Mouse (Mus musculus) lung, embryonic 14.5 days (tissue): ENCODE results near the gene Spata17. TPM values are rescaled to one million over a fixed set of nuclear protein-coding genes. Genes with fewer than 3 reads are reported as not detected.
A peak's percentile ranks its signal among the peaks of the same experiment; 100 is the strongest.
"Not testable (repeated sequence)": the region's sequence is repeated elsewhere in the genome, so short reads cannot be mapped to it uniquely, and the experiment has no call there.

Experiments used
- ATAC-seq: fragments of 200-750 bp; cut with Nextera tagmentation; 2 replicates; pipeline ENCODE4 v1.8.0; 2017; ENCODE audit warnings: mild to moderate bottlenecking, moderate TSS enrichment, moderate library complexity; ENCODE audit not compliant: insufficient read depth
- DNase-seq: peaks from one replicate; pipeline ENCODE4 v3.0.0-alpha.2; 2015
- H3K27ac ChIP-seq: fragments of 300-500 bp; sonication (generic); 2 replicates; pipeline ENCODE4 v1.5.1; 2014; ENCODE audit warnings: low read depth, mild to moderate bottlenecking, moderate library complexity
- H3K27me3 ChIP-seq: fragments of 300-500 bp; sonication (generic); 2 replicates; pipeline ENCODE4 v1.6.1; 2014; ENCODE audit warnings: low read length, control low read depth; ENCODE audit not compliant: insufficient read depth
- H3K36me3 ChIP-seq: fragments of 300-500 bp; sonication (generic); 2 replicates; pipeline ENCODE4 v1.6.1; 2014; ENCODE audit warnings: control low read depth; ENCODE audit not compliant: insufficient read depth
- H3K4me1 ChIP-seq: fragments of 300-500 bp; sonication (generic); 2 replicates; pipeline ENCODE4 v1.6.1; 2014; ENCODE audit warnings: antibody characterized with exemption, control low read depth; ENCODE audit not compliant: insufficient read depth
- H3K4me2 ChIP-seq: fragments of 300-500 bp; sonication (generic); 2 replicates; pipeline ENCODE4 v1.6.1; 2014; ENCODE audit warnings: mild to moderate bottlenecking
- H3K4me3 ChIP-seq: fragments of 300-500 bp; sonication (generic); 2 replicates; pipeline ENCODE4 v1.5.1; 2014; ENCODE audit warnings: low read depth, low read length
- H3K9ac ChIP-seq: fragments of 300-500 bp; sonication (generic); 2 replicates; pipeline ENCODE4 v1.6.1; 2014
- H3K9me3 ChIP-seq: fragments of 300-500 bp; sonication (generic); 2 replicates; pipeline ENCODE4 v1.6.1; 2016; ENCODE audit warnings: low read depth, low read length, control low read depth
- CTCF ChIP-seq: IDR thresholded peaks from 2 replicates; pipeline ENCODE4 v1.5.1; 2016; ENCODE audit warnings: antibody characterized with exemption, low read depth
- WGBS: fragments of 180-500 bp; shearing (Covaris S2); extraction: QIAGEN DNeasy Blood & Tissue Kit; methylation state at CpG from one replicate; pipeline ENCODE4 v1.1.7; 2014; 5-methylcytosine and 5-hydroxymethylcytosine counted together
- polyA plus RNA-seq: library from polyadenylated mRNA; unstranded; fragments of >200 nt; fragmentation: Nextera tagmentation; extraction: Ambion mirVana; gene quantifications from 2 replicates; pipeline ENCODE4 v1.2.1, GENCODE M21; 2014

The Spata17 gene
- polyA plus RNA-seq, 1 experiment from 2014 or later, result 0.89 TPM

DNA sequence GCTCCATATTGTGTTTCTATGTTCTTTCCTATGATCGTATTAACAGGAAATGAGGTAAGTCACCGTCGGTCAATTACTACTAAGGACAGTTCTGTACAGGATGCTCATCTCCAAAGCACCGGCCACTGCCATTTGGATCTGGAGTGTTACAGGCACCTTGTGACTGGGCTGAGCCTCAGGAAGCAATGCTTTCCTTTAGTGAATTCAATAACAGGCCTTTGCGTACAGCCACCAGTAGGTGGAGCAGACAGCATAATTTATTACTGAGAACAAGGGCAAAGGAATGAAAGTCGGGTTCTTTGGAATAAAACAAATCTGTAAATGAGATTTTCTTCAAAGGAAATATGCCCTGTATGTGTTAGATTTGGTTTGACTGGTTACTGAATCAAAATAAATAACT is 77.8 kb downstream of the Spata17 start:
- no peak overlapping the region for H3K4me3 ChIP-seq
- peak; percentile 82 for TF ChIP-seq CTCF
- H3K27ac ChIP-seq, result no peak overlapping the region
- DNase-seq (peak; percentile 87), ATAC-seq (no peak)
- no peaks in the 10 kb centered on the region for H3K27me3 ChIP-seq
- no peaks in the 10 kb centered on the region for H3K36me3 ChIP-seq
- H3K9me3 ChIP-seq, result no peaks in the 10 kb centered on the region
- no peaks in the 10 kb centered on the region for H3K4me1 ChIP-seq
- H3K4me2 ChIP-seq, result no peak overlapping the region
- 28% methylated on average over 6 of the region's 6 CpGs for WGBS
- no peak overlapping the region for H3K9ac ChIP-seq

DNA sequence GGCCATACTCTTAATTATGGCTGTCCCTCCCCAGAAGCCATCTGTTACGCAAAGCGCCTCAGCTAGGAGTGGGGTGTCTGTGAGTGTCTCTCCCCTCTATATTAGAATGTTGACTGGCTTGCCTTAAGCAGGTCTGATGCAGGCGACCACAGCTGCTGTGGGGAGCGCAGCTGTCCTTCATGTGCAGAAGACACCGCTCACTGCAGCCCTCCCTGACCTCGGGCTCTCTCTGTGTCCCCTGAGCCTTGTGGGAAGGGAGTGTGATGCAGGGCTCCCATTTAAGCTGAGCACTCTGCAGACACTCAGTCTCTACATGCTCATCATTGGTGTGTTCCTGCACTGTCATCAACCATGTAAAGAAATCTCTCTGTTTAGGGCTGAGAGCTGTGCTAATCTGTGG is 79.4 kb downstream of the Spata17 start:
- ATAC-seq, result no peak

DNA sequence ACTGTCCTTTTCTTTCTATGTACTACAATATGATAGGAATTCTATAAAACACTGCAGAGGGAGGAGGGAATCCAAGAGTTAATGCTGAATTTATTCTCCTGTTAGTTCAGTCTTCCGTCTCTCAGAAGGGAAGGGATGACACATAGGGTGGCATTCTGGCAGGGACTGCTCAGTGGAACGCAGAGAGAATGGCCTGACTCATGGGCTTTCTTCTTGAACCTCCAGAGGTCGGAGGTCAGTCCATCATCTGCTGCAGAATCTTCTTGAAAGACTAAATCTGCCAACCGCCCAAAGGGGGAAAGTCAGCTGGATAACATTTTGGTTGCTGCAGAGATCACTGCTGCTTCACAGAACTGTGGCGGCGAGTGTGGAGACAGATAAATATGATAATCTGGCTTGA is 81.4 kb downstream of the Spata17 start:
- ATAC-seq, result no peak
- WGBS, result 74% methylated on average over 6 of the region's 6 CpGs
- no peak for TF ChIP-seq CTCF

More for the DNA sequence above, 79.4 kb downstream of the Spata17 start:
- Histone ChIP-seq H3K27ac (no peak overlapping the region), H3K4me3 (no peak overlapping the region), H3K9ac (no peak overlapping the region), H3K36me3 (no peaks in the 10 kb centered on the region), H3K4me1 (no peaks in the 10 kb centered on the region), H3K4me2 (no peak overlapping the region), H3K27me3 (no peaks in the 10 kb centered on the region), H3K9me3 (no peaks in the 10 kb centered on the region)
- WGBS, result 75% methylated on average over 6 of the region's 6 CpGs
- no peak for TF ChIP-seq CTCF
- no peak for DNase-seq

DNA sequence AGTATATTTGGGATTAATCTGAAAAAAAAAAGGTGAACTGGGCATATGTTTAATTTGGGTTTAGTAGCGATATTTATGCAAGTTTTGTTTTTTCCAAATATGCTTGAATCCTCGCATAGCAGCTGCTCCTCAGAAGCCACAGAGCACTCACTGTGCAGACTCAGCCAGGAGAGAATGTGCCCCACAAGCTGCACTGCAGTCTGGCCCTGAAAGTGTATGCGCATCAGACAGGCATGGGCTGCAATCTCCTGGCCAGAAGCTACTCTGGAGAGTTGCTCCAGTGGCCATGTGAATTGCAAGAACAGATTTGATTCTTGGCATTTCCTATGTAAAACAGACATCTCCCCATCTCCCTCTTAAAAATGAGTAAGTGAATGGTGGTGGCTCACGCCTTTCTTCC is 82.9 kb downstream of the Spata17 start:
- Histone ChIP-seq H3K4me1 (no peaks in the 10 kb centered on the region), H3K4me2 (no peak overlapping the region), H3K4me3 (no peak overlapping the region), H3K36me3 (no peaks in the 10 kb centered on the region), H3K9ac (no peak overlapping the region), H3K27ac (no peak overlapping the region), H3K27me3 (no peaks in the 10 kb centered on the region), H3K9me3 (no peaks in the 10 kb centered on the region)
- WGBS, result 87% methylated on average over 4 of the region's 4 CpGs
- no peak for TF ChIP-seq CTCF
- no peak for DNase-seq
- ATAC-seq, result no peak

More for the DNA sequence above, 81.4 kb downstream of the Spata17 start:
- Histone ChIP-seq H3K9ac (no peak overlapping the region), H3K27ac (no peak overlapping the region), H3K4me3 (no peak overlapping the region), H3K36me3 (no peaks in the 10 kb centered on the region), H3K9me3 (no peaks in the 10 kb centered on the region), H3K4me2 (no peak overlapping the region), H3K4me1 (no peaks in the 10 kb centered on the region), H3K27me3 (no peaks in the 10 kb centered on the region)
- DNase-seq, result no peak

DNA sequence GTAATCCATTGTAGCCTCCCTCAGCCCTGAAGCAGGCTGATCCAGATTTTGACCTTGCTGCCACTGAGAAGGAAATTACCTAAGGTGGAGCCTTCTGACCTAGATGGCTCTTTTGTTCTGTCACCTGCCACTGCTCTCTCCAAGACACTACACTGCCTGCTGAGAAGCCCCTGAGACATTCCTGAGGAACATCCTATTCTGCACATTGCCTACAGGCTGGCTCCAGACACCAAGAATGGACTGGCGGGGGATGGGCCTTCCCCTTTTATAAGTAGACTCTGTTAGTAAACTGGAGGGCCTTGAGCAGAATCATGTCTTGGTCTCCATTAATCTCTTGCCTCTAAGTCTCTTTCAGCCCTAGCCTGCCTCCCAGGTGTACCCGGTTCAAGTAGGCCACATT is 87.7 kb downstream of the Spata17 start:
- not testable (repeated sequence) for H3K4me2 ChIP-seq, H3K9ac ChIP-seq, DNase-seq, H3K27me3 ChIP-seq, H3K27ac ChIP-seq, H3K9me3 ChIP-seq, H3K4me3 ChIP-seq, H3K4me1 ChIP-seq, ATAC-seq, H3K36me3 ChIP-seq
- 80% methylated on average over 2 of the region's 2 CpGs for WGBS

DNA sequence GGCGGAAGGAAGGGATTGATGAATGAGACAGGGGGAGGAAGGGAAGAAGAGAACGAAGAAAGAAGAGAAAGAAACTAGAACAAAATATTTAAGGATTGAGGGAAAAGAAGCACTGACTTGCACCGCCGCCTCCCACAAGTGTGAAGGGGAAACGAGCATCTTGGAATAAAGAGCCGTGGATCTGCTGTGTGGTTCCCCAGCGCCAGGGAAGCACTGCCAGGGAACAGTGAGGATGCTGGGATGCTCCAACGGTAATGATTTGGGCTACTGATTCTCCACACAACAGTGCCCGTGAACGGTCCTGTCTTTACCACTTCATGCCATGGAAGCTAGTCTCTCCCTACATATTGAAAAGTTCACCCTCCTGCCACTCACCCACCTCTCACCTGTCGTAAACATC is 89.5 kb downstream of the Spata17 start:
- Histone ChIP-seq H3K9me3 (no peaks in the 10 kb centered on the region), H3K9ac (no peak overlapping the region), H3K4me3 (no peak overlapping the region), H3K4me1 (no peaks in the 10 kb centered on the region), H3K4me2 (no peak overlapping the region), H3K36me3 (no peaks in the 10 kb centered on the region), H3K27ac (no peak overlapping the region), H3K27me3 (no peaks in the 10 kb centered on the region)
- 85% methylated on average over 11 of the region's 11 CpGs for WGBS
- DNase-seq (no peak), ATAC-seq (no peak)
- no peak for TF ChIP-seq CTCF

DNA sequence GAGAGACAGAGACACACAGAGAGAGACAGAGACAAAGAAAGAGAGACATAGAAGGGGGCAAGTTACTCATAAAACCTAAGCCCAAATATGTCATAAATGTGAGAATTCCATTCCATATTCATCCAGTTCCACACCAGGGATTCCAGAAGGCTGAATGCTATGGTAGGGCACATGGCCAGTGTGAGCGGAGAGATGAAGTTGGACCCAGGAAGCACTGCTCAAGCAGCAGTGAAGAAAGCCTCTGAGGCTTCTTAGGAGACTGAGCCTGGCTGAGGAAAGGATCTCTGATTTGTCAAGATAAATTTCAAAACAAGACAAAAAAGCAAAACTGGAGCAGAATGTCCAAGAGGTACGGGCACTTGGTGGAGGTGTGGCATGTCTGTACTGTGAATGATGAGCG is 90.3 kb downstream of the Spata17 start:
- no peak for TF ChIP-seq CTCF
- no peak overlapping the region for H3K4me2 ChIP-seq
- no peaks in the 10 kb centered on the region for H3K27me3 ChIP-seq
- H3K4me3 ChIP-seq, result no peak overlapping the region
- no peak overlapping the region for H3K27ac ChIP-seq
- H3K9me3 ChIP-seq, result no peaks in the 10 kb centered on the region
- 54% methylated on average over 3 of the region's 3 CpGs for WGBS
- peak; percentile 67 for DNase-seq
- no peak overlapping the region for H3K9ac ChIP-seq
- no peaks in the 10 kb centered on the region for H3K36me3 ChIP-seq
- ATAC-seq, result peak; percentile 49; the same call in 1 of the 2 replicates
- H3K4me1 ChIP-seq, result no peaks in the 10 kb centered on the region

DNA sequence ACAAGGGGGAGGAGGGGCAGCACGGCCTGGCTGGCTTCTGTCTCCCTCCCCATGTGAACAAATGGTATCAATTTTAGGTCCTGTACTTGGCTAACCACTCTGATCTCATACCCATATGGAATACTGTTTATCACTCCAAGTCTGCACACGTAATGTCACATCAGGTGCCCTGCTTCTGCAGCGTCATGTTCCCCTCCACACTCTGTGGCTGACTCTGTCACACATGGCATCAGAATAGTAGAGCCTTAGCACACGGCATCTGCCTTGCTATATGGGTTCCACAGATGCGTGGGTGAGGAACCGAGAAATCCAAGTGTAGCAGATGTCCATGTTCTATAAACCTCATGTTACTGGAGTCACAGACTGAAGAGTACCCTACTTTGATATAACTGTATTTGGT is 96.0 kb downstream of the Spata17 start:
- Histone ChIP-seq H3K27me3 (no peaks in the 10 kb centered on the region), H3K36me3 (no peaks in the 10 kb centered on the region), H3K4me1 (no peaks in the 10 kb centered on the region), H3K4me2 (no peak overlapping the region), H3K27ac (no peak overlapping the region), H3K4me3 (no peak overlapping the region), H3K9me3 (no peaks in the 10 kb centered on the region), H3K9ac (no peak overlapping the region)
- WGBS, result 92% methylated on average over 6 of the region's 6 CpGs
- DNase-seq, result no peak
- ATAC-seq, result no peak
- TF ChIP-seq CTCF, result no peak
